7 mouse cellular contexts compared by ENCODE assay signal in the genomic region with DNA sequence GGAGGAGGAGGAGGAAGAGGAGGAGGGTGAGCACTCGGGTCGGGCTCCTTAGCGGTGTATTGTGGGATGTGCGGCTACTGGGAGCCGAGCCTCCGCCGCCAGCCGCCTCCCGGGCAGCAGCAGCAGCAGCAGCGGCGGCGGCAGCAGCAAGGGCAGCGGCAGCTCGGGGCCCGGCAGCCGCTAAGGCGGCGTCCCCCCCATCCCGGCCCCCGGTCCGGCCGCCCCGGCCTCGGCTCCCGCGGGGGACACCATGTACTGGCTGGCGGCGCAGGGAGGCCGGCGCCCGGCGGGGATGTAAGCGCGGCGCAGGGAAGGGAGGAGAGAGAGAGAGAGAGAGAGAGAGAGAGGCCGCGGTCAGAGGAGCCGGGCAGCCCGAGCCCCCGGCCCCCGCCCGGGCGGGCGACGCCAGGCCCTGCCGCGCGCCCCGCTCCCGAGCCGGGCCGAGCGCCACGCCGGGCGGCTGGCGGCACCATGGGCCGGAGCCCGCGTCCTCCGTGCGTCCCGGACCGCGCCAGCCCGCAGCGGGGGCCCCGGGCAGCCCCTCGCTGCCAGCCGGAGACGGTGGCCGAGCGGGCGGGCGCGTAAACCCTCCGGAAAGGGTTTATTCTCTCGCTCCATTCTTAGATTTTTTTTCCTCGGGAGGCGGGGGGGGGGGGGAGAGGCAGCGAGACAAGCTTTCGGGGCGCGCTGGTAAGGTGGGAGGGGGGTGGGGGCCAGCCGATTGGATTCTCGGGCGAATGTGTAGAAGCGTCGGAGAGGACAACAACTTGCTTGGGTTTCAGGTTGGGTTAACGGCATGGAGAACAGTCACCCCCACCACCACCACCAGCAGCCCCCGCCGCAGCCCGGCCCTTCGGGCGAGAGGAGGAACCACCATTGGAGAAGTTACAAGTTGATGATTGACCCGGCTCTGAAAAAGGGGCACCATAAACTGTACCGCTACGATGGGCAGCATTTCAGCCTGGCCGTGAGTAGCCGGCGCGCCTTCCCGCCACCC. TPM values are rescaled to one million over a fixed set of nuclear protein-coding genes. Genes with fewer than 3 reads are reported as not detected.
DNase-seq lines count a peak whose midpoint lies in the region; ATAC-seq and TF ChIP-seq lines count a peak whose summit lies in the region.

A gene (plus strand): TSS at position 33 of the 997 bp plus-strand sequence.

- peaks cover 54% of the 10 kb centered on the region for H3K4me1 ChIP-seq in E14TG2a.4 (replicated peaks; ENCODE audit: low read depth, low read length)
- H3K4me1 ChIP-seq in embryonic facial prominence, embryonic 13.5 days, result peaks cover 41% of the 10 kb centered on the region
- peaks cover 44% of the 10 kb centered on the region for H3K4me1 ChIP-seq in heart, embryonic 15.5 days (replicated peaks)
- H3K4me1 ChIP-seq in lung, postnatal 0 days (ENCODE audit: insufficient read depth, low read depth, low read length), result peaks cover 16% of the 10 kb centered on the region; the same call in 1 of the 2 replicates
- H3K4me1 ChIP-seq in small intestine, adult 2 months (ENCODE audit: control insufficient read depth, insufficient read depth, insufficient read length, low read length), result peaks cover 4% of the 10 kb centered on the region

- WGBS in embryonic facial prominence, embryonic 13.5 days, result under 1% methylated on average over 92 of the region's 103 CpGs
- under 1% methylated on average over 81 of the region's 103 CpGs for WGBS in heart, embryonic 15.5 days
- 2% methylated on average over 57 of the region's 103 CpGs for WGBS in lung, postnatal 0 days
- WGBS in small intestine, adult 2 months, result under 1% methylated on average over 102 of the region's 103 CpGs

- ATAC-seq in embryonic facial prominence, embryonic 13.5 days (ENCODE audit: insufficient number of reproducible peaks, insufficient read depth, low FRiP score, low TSS enrichment, low read depth), result no peak
- 0 out of 2 replicates have a peak, but pooled peaks have one; percentile 11 for ATAC-seq in heart, embryonic 15.5 days (replicated peaks; ENCODE audit: insufficient number of reproducible peaks, insufficient read depth, low FRiP score, low read depth)
- no peak for ATAC-seq in lung, postnatal 0 days

- peak within 1 kb of the TSS; percentile 99 for H3K4me2 ChIP-seq in embryonic facial prominence, embryonic 13.5 days
- H3K4me2 ChIP-seq in heart, embryonic 15.5 days, result peak within 1 kb of the TSS; percentile 96
- peak within 1 kb of the TSS; percentile 99 for H3K4me2 ChIP-seq in lung, postnatal 0 days (replicated peaks; ENCODE audit: low read depth, low read length)

- H3K9ac ChIP-seq in embryonic facial prominence, embryonic 13.5 days, result peak within 1 kb of the TSS; percentile 100
- H3K9ac ChIP-seq in heart, embryonic 15.5 days, result peak within 1 kb of the TSS; percentile 99
- H3K9ac ChIP-seq in lung, postnatal 0 days (replicated peaks; ENCODE audit: low read depth), result peak within 1 kb of the TSS; percentile 96

- H3K27ac ChIP-seq in embryonic facial prominence, embryonic 13.5 days, result peak within 1 kb of the TSS; percentile 100
- peak within 1 kb of the TSS; percentile 100 for H3K27ac ChIP-seq in heart, embryonic 15.5 days
- peak within 1 kb of the TSS; percentile 100 for H3K27ac ChIP-seq in lung, postnatal 0 days (ENCODE audit: low read length)
- H3K27ac ChIP-seq in small intestine, adult 2 months (ENCODE audit: insufficient read depth, low read depth, low read length), result peak within 1 kb of the TSS; percentile 97

- H3K27me3 ChIP-seq in E14TG2a.4 (ENCODE audit: insufficient read depth, low read length), result peaks cover 12% of the 10 kb centered on the region
- H3K27me3 ChIP-seq in embryonic facial prominence, embryonic 13.5 days, result no peaks in the 10 kb centered on the region
- H3K27me3 ChIP-seq in heart, embryonic 15.5 days, result no peaks in the 10 kb centered on the region
- no peaks in the 10 kb centered on the region for H3K27me3 ChIP-seq in lung, postnatal 0 days (replicated peaks; ENCODE audit: insufficient read depth, low read length)
- H3K27me3 ChIP-seq in small intestine, adult 2 months (ENCODE audit: control insufficient read depth, insufficient read depth, low read length), result no peaks in the 10 kb centered on the region

- peak; percentile 62 for DNase-seq in ZHBTc4 (ENCODE audit: low read depth, low spot score)
- peak; percentile 69 to 86 for DNase-seq in kidney, postnatal 25 days
- peak; percentile 66 for DNase-seq in lung, postnatal 0 days (ENCODE audit: low spot score)

- H3K4me3 ChIP-seq in E14TG2a.4 (replicated peaks; ENCODE audit: low read length), result peak within 1 kb of the TSS; percentile 82
- H3K4me3 ChIP-seq in embryonic facial prominence, embryonic 13.5 days, result peak within 1 kb of the TSS; percentile 94
- peak within 1 kb of the TSS; percentile 92 for H3K4me3 ChIP-seq in heart, embryonic 15.5 days
- peak within 1 kb of the TSS; percentile 91 for H3K4me3 ChIP-seq in lung, postnatal 0 days (ENCODE audit: low read depth, low read length)
- H3K4me3 ChIP-seq in small intestine, adult 2 months (ENCODE audit: low read depth, low read length), result peak within 1 kb of the TSS; percentile 88

- peak; percentile 54; the same call in 1 of the 2 replicates for TF ChIP-seq POLR2A in small intestine, adult 2 months (IDR thresholded peaks at IDR 0.05; ENCODE audit: low read depth, low read length)

- no peak for TF ChIP-seq CTCF in E14TG2a.4 (conservative IDR thresholded peaks at IDR 0.05; ENCODE audit: low read length)
- 0 out of 2 replicates have a peak, but pooled peaks have one; percentile 4 for TF ChIP-seq CTCF in lung, postnatal 0 days (IDR thresholded peaks at IDR 0.05)
- no peak for TF ChIP-seq CTCF in small intestine, adult 2 months (IDR thresholded peaks at IDR 0.05; ENCODE audit: extremely low read depth, insufficient read length, insufficient replicate concordance, low read depth, low read length)

- TF ChIP-seq EP300 in lung, postnatal 0 days (IDR thresholded peaks at IDR 0.05), result no peak

- H3K9me3 ChIP-seq in E14TG2a.4 (ENCODE audit: low read length), result no peaks in the 10 kb centered on the region
- no peaks in the 10 kb centered on the region for H3K9me3 ChIP-seq in embryonic facial prominence, embryonic 13.5 days
- no peaks in the 10 kb centered on the region for H3K9me3 ChIP-seq in heart, embryonic 15.5 days (replicated peaks)
- no peaks in the 10 kb centered on the region for H3K9me3 ChIP-seq in lung, postnatal 0 days (ENCODE audit: low read length)

- peaks cover 35% of the 10 kb centered on the region for H3K36me3 ChIP-seq in E14TG2a.4 (ENCODE audit: insufficient read depth, low read length)
- H3K36me3 ChIP-seq in embryonic facial prominence, embryonic 13.5 days, result peaks cover 21% of the 10 kb centered on the region
- peaks cover 14% of the 10 kb centered on the region for H3K36me3 ChIP-seq in heart, embryonic 15.5 days
- H3K36me3 ChIP-seq in lung, postnatal 0 days (ENCODE audit: insufficient read depth, low read length), result peaks cover 8% of the 10 kb centered on the region; the same call in 1 of the 2 replicates
- H3K36me3 ChIP-seq in small intestine, adult 2 months (ENCODE audit: control insufficient read depth, insufficient read depth, low read length), result peaks cover 22% of the 10 kb centered on the region

RNA-seq across cellular contexts. Expression of the gene that starts here (rescaled TPM):
- 12.3 and 13.0 TPM in 2 replicates for polyA plus RNA-seq in embryonic facial prominence, embryonic 13.5 days (2015; fragmentation: Nextera tagmentation; extraction: Ambion mirVana)
- polyA plus RNA-seq in heart, embryonic 15.5 days (2015; fragmentation: Nextera tagmentation; extraction: Ambion mirVana), result 6.0 and 6.9 TPM in 2 replicates
- polyA plus RNA-seq in lung, postnatal 0 days (2015; fragmentation: Nextera tagmentation; extraction: Ambion mirVana), result 6.2 and 7.2 TPM in 2 replicates
- polyA plus RNA-seq in small intestine, adult 2 months (2012; rRNA removed), result 10.7 and 18.5 TPM in 2 replicates
